Mouse (Mus musculus) mature B cell (primary cell): ENCODE results near the gene Mrc1.
"Not testable (repeated sequence)": the region's sequence is repeated elsewhere in the genome, so short reads cannot be mapped to it uniquely, and the experiment has no call there.

Source experiments
- in situ Hi-C: fragments of 300-500 bp; cut with MboI; formaldehyde crosslinking; loops from 2 replicates; pipeline ENCODE4 v1.14.3; 2019

The Mrc1 gene

DNA sequence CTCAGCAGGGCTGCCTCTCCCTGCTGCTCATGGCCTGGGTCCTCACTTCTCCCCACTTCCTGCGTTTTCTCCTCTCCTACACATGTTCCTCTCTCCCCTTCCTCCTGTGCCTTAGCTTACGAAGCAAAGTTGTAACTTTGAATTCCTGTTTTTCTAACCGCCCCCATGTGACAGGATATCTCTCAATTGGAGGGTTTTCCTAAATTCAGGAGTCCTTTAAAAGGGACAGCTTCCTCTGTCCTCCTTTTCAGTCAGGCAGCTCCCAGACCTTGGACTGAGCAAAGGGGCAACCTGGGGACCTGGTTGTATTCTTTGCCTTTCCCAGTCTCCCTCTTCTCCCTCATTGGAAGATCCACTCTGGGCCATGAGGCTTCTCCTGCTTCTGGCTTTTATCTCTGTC is at the start of gene Mrc1:
TSS of gene Mrc1 (plus strand) at position 244 of the 400 bp plus-strand sequence.
- in situ Hi-C loops, result no loop called here

DNA sequence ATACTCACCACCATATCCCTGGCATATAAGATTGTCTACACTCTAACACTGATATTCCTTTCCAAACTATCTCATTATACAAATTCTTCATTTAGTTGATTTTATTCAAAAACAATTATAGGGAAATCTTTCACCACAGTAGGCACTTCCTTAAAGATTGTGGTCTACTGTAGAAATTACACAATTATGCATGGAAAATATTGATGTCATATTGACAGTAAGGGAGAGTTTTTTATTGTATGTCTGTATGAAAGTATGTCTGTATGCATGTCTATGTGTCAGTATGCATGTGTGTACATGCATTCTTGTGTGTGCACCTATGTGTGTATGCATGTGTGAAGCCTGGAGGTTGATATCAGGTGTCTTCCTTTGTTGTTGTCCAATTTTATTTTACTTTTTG is 44.8 kb upstream of the Mrc1 start:
- in situ Hi-C loops, result no loop called here

DNA sequence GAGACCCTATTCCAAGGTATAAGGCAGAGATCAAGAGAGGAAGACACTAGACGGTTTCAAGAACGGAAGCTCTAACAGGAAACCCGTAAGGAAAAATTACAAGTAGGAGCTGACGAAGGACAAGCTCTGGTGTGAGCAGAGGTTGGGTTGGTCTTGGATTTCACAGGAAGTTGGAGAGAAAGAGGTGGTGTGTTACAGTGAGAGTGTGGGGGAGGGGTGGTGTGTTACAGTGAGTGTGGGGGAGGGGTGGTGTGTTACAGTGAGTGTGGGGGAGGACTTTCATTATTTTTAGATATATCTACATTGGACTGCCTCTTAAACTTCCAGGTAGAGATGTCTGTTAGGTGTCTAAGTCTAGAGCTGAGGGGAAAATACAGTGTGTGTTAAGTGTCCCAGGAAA is 38.5 kb upstream of the Mrc1 start:
- in situ Hi-C loops, result no loop called here

DNA sequence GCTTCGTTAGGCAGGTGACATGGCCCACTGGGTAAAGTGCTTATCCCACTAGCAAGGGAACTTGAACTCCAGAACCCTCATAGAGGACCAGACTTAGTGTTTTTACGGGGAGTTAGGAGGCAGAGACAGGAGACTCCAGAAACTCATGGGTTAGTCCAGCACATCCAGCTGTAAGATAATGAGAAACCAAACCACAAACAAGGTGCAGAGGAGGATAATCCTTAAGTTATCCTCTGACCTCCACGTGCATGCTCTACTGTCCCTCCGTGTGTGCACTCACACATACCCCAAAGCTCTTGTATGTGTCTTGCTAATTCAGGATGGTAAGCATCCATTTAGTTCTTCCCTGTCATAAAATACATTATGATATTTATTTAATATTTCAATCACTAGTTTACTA is 37.6 kb upstream of the Mrc1 start:
- in situ Hi-C loops, result no loop called here

DNA sequence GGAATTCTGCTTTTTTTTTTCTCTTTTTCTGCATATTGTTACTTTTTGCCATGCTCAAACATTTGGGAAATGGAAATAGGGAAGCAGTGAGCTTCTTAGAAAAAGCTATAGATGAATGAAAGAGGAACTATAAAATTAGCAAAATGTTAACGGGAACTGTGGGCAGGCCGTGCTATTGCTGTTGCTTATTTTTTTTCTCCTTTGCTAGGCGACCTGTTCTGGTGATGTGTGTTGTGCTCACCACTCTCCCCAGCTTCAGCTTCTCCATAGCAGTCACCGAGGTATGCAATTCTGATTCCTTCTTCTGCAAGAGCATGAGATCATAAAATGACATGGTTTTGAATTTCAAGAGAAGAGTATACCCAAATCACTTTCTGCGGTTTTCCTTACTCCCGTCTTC is 37.1 kb upstream of the Mrc1 start:
- in situ Hi-C loops, result no loop called here

DNA sequence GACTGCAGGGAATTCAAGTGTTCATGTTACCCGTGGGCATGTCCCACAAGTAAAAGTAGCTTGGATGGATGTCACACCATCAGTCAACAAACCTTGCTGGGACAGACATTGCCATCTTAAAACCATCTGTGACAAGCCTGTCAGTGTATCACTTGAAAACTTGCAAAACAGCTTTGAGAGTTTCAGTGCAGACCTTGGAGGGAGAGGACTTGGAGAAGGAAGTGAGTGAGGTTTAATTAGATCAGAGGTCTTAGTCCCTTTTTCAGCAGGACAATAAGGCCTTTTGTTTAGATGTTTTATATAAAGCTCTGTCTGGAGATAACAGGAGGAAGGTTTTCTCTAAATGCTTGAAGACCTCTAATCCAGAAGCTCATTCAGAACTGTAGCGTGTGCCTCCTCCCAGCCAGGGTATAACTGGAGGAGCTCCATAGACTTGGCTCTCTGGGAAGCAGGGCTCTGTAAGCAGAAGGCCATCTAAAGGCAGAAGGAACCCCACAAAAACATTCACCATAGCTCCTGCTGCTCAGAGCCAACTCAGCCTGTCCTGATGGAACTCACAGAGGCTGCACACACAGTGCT is 30.8 kb upstream of the Mrc1 start:
- in situ Hi-C loops, result not testable (repeated sequence)

DNA sequence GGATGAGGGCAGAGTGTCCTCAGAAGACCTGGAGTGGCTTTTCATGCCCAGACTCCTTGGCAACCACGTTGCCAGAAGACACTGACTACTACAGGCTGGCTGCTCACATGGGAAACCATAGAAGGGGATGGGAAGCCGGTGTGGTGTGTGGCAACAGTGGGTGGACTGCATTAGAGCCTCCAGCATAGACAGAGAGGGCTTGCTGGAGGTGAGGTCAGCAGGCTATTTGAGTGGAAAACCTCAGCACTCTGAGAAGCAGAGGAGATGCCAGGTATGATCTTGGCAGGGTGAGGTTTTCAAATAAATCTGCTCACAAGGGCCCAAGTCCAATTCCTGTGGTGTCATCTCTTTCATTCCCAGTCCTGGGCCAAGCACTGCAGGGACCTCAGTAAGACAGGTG is 29.6 kb upstream of the Mrc1 start:
- in situ Hi-C loops, result no loop called here

DNA sequence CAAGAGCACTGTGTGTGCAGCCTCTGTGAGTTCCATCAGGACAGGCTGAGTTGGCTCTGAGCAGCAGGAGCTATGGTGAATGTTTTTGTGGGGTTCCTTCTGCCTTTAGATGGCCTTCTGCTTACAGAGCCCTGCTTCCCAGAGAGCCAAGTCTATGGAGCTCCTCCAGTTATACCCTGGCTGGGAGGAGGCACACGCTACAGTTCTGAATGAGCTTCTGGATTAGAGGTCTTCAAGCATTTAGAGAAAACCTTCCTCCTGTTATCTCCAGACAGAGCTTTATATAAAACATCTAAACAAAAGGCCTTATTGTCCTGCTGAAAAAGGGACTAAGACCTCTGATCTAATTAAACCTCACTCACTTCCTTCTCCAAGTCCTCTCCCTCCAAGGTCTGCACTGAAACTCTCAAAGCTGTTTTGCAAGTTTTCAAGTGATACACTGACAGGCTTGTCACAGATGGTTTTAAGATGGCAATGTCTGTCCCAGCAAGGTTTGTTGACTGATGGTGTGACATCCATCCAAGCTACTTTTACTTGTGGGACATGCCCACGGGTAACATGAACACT is 28.2 kb upstream of the Mrc1 start:
- in situ Hi-C loops, result not testable (repeated sequence)

DNA sequence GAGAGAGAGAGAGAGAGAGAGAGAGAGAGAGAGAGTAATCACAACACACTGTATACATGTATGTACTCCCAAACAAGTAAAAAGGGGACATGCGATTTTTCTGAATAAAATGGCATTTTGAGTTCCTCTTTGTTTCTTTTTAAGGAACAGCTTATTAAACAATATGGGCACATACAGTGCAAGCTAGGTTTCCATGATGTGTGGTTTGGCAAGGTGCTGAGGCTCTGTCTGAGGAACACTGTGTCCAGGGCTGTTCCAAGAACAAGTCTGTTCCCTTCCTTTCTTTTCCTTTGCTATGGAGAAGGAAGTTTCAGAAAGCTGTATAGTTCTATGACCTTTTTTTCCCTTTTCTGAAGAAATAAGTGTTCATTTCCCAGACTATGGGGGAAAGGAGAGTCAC is 24.9 kb upstream of the Mrc1 start:
- in situ Hi-C loops, result no loop called here

DNA sequence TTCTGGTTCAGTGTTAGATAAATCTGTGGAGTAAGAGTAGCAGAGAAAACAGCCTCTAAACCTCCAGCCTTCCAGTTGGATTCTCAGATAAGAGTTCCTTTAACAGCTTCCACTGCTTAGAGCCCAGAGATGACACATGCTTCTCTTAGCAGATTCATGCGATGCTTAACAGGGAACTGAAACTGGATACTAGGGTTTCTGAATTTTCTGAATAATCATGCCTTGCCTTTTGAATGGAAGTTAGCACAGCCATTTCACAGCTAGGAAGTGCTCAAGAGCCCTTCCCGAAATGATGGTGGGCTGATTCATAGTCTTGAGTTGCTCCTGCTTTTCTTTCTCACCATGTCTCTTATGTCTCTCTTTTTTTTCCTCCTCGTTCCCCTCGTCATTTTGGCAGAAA is 22.4 kb upstream of the Mrc1 start:
- in situ Hi-C loops, result no loop called here

DNA sequence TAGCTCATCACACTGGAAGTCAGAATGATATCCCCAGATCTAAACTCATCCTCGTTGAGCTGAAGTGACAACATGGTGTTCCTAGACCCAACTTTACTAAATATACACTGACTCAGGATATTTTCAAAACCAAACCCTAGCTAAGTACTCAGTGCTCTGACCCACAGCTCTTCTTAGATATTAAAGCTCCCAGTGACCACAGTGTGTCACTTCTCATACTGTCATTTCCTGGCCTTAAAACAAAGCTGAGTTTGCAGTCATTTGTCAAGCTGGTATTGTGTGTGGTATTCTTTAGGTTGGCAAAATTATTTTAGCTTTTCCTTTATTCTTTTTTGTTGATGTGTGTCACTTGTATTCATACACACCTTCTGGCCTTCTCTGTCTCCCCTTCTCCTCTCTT is 18.5 kb upstream of the Mrc1 start:
- in situ Hi-C loops, result no loop called here

DNA sequence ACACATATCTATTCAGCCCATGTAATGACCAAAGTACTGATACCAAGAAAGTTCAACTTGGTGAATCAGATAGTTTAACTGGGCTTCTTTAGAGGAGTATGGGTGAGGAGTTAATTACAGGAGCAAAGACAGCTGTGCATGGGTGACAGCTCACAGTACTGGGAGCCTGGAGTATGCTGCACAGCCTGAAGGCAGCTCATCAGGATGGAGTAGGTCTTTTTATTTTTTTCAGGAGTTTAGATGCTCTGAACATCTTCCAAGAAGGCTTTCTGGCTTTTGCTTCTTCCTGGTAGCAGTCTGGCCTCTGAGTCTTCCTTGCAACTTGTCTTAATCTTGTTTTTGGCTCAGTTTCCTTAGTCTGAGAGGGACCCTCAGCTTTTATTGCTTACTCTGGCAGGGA is 17.6 kb upstream of the Mrc1 start:
- in situ Hi-C loops, result no loop called here

DNA sequence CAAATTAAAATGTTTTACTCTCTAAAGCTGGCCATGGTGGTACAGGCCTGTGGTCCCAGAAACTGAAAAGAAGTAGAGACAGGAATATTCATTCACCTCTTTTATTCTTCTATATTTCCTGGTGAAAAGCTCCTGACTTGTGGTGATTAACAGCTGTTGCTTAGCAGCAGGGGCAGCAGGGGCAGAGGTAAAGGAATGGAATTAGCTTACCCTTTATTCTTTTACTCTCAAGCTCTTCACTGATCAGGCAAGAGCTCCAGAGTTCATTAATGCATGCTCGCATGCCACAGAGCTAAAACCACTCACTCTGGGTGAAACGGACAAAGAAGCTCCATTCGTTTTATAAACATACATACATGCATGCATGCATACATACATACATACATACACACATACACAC is 14.4 kb upstream of the Mrc1 start:
- in situ Hi-C loops, result no loop called here

DNA sequence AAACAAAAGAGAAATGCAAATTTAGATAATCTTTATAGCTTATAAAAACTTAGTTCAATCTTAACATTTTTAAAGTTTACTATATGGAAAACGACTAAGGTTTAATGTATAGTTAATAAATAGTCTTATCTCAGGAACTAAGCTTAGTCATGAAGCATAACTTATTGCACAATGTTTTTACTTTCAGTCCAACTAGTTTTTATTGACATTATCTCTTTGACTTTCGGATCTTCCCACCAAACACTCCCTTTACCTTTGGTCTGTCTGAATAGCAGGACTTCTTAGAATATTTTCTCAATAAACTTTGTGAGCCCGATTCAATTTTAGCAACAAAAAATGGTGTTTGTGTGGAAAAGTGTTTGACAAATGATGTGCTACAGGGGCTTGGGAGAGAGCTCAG is 12.5 kb upstream of the Mrc1 start:
- in situ Hi-C loops, result no loop called here

DNA sequence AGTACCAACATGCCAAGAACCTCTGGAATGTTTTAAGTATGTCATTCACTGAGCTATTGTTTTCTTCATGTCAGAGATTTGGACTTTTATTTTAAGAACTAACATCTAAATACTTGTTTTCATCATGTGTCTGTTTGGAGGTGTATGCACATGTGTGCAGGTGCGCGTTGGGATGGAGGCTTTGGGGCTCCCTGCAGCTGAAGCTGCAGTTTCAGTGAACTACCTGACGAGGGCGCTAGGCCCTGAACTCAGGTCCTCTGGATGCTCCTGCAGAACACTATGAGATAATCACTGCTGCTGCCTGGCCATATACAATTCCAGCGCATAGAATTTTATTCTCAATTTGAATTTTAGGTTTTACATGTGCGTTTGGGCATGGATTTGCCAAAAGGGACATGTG is 11.1 kb upstream of the Mrc1 start:
- in situ Hi-C loops, result no loop called here

DNA sequence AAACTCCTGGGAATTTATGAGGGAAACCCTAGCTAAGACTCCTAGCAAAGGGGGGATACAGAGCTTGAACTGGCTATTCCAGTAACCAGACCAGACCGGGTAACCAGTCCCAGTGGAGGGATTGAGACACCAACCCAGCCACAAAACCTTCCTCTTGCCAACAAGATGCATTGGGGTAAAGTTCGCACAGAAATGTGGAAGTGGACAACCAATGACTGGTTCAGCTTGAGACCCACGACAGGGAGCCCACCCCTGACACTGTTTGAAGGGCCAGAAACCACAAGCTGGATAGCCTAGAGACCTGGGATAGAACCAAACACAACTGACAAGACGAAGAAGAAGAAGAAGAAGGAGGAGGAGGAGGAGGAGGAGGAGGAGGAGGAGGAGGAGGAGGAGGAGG is 4.8 kb upstream of the Mrc1 start:
- in situ Hi-C loops, result no loop called here

DNA sequence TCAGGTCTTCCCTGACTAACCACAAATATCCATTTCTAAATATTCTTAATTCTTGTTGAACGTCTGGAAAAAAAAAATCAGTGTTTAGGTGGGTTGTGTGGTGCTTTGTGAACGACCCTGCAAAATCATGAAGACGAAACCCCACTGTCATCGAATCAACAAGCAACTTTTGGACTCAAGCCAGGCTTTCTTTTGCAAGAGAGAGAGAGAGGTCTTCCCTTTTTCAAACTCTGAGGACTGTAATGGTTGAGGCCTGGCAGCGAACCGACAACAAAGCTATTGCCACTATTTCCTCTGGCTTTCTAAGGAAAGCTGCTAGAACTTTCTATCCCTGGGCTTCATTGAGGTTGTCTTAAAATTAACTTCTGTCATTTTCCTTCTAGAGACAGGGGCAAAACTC is 697 bp upstream of the Mrc1 start:
- in situ Hi-C loops, result no loop called here

DNA sequence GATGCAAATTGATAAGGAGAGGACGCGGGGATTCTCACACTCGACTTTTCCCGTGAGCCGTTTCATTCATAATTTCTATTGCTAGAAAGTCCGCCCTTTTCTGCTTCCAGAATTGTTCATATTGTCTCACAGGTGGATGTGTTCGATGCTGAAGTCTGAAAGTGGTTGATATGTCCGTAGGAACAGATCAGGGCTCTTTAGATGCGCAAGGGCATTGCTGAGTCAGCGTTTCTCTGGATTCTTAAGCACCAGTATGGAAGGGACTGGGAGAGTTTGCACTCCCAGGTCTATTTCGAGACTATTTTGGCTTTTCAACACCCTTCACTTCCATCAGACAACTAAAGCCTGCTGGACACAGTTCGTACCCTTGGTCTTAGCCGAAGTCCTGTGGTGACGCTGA is 787 bp downstream of the Mrc1 start:
- in situ Hi-C loops, result no loop called here

DNA sequence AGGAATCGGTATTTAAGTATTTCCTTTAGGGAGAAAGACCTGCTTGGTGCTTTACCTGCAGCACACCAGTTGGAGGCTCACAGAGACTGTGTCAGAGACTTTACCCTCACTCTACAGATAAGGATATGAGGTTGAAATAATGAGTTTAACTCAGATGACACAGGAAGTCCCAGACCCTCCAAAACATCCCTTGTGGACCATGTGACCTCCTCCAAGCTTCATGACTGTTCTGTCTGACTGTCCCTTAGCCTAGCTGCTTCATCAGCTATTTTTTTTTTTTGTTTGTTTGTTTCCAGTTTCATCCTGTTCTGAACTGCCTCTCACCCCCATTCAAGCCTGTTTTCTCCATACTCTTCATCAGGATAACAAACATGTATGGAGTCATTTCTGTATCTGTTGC is 3.7 kb downstream of the Mrc1 start:
- in situ Hi-C loops, result no loop called here

DNA sequence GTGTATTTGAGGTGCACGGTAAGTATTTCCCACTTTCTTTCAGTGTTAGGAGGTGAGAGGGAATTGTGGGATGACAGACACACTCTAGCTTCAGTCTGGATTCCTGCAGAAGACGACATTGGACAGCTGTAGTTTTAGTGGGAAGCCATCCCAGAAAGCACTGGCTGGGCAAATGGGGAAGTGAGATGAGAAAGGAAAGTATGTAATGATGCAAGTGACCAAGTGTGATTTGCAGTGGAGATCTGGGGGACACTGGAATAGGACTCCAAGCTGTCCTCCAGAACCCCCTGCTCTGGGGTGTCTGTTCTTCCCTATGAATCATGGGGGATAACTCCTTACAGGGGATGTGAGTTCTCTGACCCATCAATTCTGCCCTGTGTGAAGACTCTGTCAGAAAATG is 4.8 kb downstream of the Mrc1 start:
- in situ Hi-C loops, result no loop called here

DNA sequence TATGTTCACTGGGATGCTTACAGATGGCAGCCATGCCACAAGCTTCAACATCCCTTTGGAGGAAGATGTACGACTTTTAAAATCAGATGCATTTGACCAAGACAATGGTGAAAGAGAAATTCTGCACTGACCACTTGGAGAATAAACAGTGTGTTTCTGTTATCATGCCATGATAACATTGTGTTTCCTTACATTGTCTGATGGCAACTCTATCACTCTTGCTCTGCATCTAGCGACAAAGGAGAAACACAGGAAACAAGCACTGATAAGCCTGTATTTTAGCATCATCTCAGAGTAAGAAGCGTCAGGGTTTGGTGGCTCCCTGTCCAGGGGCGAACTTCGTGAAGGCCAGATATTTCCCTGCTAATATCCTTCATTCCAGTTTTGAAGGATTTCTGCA is 6.1 kb downstream of the Mrc1 start:
- in situ Hi-C loops, result no loop called here

DNA sequence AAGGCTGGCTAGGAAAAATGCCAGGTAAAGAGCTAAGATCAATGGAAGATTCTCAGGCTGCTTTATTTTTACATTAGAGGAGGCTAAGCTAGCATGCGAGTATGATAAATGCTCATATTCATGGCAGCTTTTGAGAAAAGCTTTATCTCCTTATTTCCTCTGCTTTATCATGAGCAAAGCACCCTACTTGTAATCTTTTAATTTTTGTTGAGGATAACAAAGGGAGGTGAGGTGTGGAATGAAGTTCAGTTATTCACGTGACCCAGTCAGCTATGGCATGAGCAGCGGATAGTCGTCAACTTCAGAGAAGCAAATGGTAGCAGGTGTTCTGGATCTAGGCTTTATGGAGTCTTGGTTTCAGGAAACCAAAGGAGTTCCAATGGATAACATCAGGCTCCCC is 7.7 kb downstream of the Mrc1 start:
- in situ Hi-C loops, result no loop called here

DNA sequence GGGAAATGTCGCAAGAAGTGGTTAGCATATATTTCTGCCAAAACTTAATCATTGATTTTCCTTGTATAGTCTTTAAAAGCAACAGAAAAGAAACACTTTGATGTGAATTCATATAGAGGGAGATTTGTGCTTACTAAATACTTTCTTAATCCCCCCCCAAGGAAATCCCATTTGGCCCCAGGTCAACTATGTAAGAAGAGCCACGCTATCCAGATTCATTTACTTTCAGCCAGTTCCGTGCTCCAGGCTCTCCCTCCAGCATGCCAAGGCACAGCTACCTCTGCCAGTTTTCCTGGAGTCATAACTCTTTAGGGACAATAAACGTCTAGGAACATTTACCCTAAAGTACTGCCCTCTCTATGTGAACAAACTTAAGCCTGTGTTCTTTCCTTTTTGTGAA is 8.5 kb downstream of the Mrc1 start:
- in situ Hi-C loops, result no loop called here

DNA sequence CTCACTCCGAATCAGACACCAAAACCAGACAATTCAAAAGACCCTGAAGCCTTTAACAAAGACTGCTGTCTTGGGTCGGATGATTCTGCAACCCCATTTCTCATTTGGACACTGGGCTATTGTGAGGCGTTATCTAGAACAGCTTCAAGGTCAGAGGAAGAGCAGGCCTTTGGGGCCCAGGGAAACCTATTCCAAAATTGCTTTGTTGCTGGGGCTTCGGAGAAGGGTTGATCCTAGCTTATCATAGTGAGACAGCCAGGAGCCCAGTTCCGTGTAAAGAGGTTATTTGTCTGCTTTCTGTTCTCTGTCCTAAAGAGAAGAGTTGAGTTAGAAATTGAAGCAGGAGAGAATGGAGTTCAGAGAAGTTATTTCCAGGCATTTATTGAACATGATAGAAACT is 10.0 kb downstream of the Mrc1 start:
- in situ Hi-C loops, result no loop called here

DNA sequence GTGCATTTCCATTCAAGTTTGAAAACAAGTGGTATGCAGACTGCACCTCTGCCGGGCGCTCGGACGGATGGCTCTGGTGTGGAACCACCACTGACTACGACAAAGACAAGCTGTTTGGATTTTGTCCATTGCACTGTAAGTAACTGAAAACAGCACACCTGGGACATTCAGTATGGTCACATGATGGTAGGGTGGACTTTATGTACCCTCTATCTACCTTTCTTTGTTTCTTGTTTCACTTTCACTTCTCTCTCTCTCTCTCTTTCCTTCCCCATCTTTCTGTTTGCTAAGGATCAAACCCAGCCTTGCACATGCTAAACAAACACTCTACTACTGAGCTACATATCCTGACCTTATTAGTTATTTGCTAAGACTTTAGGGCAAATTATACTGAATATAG is 15.0 kb downstream of the Mrc1 start:
- in situ Hi-C loops, result no loop called here
